Mouse (Mus musculus) right cerebral cortex, postnatal 10 days (tissue): Measurements from ENCODE around the gene Rdh5.

Experiments
- DNase-seq, 2 experiments: peaks; one replicate each; pipeline ENCODE4 v3.0.0; 2021; ENCODE audit warnings: low spot score in 2 of 2

Gene Rdh5

GRCm38 (mm10) chr10:128904812-128905211, 17.9 kb downstream of the Rdh5 start:
- no peak for DNase-seq

GRCm38 (mm10) chr10:128902409-128902988, 20.2 kb downstream of the Rdh5 start:
- no peak for DNase-seq

- DNase-seq, result no peak
Measured at GRCm38 (mm10) chr10:128901409-128901808, 21.3 kb downstream of the Rdh5 start.

GRCm38 (mm10) chr10:128900698-128901097, 22.0 kb downstream of the Rdh5 start, which contains the start of gene Cd63:
TSS of gene Cd63 (plus strand) at chr10:128900989.
- no peak for DNase-seq

- no peak for DNase-seq
Measured at GRCm38 (mm10) chr10:128899759-128900490, 22.8 kb downstream of the Rdh5 start.

GRCm38 (mm10) chr10:128897501-128897900, 25.2 kb downstream of the Rdh5 start:
- DNase-seq, result peak in 1 of 2 experiments; percentile 45

GRCm38 (mm10) chr10:128896807-128897206, 25.9 kb downstream of the Rdh5 start:
- no peak for DNase-seq

GRCm38 (mm10) chr10:128895952-128896693, 26.6 kb downstream of the Rdh5 start:
- DNase-seq, result peak; percentile 81 to 85

GRCm38 (mm10) chr10:128895437-128895836, 27.3 kb downstream of the Rdh5 start:
- DNase-seq, result peak; percentile 82 to 83

GRCm38 (mm10) chr10:128892246-128892645, 30.4 kb downstream of the Rdh5 start:
- no peak for DNase-seq

GRCm38 (mm10) chr10:128891296-128892094, 31.2 kb downstream of the Rdh5 start, which contains the start of gene Gdf11:
TSS of gene Gdf11 (minus strand) at chr10:128891718.
- DNase-seq, result peak; percentile 83 to 86

GRCm38 (mm10) chr10:128890383-128891295, 32.0 kb downstream of the Rdh5 start:
- peak in 1 of 2 experiments; percentile 35 for DNase-seq

GRCm38 (mm10) chr10:128889846-128890245, 32.8 kb downstream of the Rdh5 start:
- no peak for DNase-seq

- DNase-seq, result no peak
Measured at GRCm38 (mm10) chr10:128888941-128889827, 33.5 kb downstream of the Rdh5 start.

- DNase-seq, result no peak
Measured at GRCm38 (mm10) chr10:128882067-128882466, 40.6 kb downstream of the Rdh5 start.

- no peak for DNase-seq
Measured at GRCm38 (mm10) chr10:128878811-128879210, 43.9 kb downstream of the Rdh5 start.

GRCm38 (mm10) chr10:128878291-128878690, 44.4 kb downstream of the Rdh5 start:
- DNase-seq, result no peak

GRCm38 (mm10) chr10:128870341-128870740, 52.3 kb downstream of the Rdh5 start:
- no peak for DNase-seq

- DNase-seq, result no peak
Measured at GRCm38 (mm10) chr10:128866518-128866917, 56.2 kb downstream of the Rdh5 start.

- DNase-seq, result no peak
Measured at GRCm38 (mm10) chr10:128866042-128866441, 56.6 kb downstream of the Rdh5 start.
